Mouse (Mus musculus) c-Kit-positive CD71-negative TER-119-negative erythroid progenitor cells, embryonic 14.5 days (primary cell): ENCODE data around the gene Slc6a20b.

Experiments used
- DNase-seq: peaks from one replicate; pipeline ENCODE4 v3.0.0-alpha.2; 2013; ENCODE audit warnings: low read depth

Slc6a20b gene

GRCm38 (mm10) chr9:123589240-123589910 lies 43.0 kb downstream of the Slc6a20b start:
- no peak for DNase-seq

DNA sequence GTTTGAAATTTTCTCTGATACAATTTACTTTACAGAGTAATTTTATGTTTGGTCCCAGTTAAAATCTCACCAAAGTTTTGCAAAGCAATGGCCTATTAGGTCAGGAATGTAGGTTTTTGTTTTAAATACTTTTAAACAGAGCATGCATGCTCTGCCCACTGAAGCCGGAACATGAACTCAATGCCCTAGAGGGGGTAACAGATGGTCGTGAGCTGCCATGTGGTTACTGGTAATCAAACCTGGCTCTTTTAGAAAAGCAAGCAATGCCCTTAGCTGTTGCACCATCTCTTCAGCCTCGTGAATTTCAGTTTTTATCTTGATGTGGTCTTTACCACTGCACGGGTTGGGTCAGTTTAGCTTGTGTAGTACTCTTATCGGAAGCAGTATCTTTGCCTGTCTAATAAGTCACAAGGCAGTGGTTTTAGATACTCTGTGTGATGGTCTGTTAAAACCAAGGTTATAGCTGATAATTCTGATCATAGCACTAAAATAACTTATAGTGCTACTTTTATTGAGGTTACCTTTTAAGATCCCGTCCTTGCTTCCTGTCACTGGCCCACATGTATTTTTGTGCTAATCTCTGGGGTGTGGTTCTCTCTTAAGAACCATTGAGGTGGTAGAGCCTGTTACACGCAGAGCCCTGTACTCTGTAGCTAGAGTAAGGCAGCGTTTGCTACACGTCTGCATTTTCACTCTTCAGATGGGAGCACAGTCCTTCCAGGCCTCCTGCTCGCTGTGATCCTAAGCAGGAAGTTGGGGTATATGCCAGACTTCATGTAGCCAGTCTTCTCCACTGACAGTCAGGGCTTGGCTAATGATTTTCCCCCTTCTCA lies 54.8 kb downstream of the Slc6a20b start:
- no peak for DNase-seq

- no peak for DNase-seq
Measured at GRCm38 (mm10) chr9:123554599-123554998, 77.8 kb downstream of the Slc6a20b start.
